Mouse (Mus musculus) C2C12 (cell line): Measurements from ENCODE around the gene Elmsan1.

Source experiments
- CTCF ChIP-seq: IDR thresholded peaks from one replicate; pipeline ENCODE4 v1.5.1; 2011; ENCODE audit not compliant: control insufficient read depth, insufficient read depth, insufficient read length
- MAX ChIP-seq: IDR thresholded peaks from one replicate; pipeline ENCODE4 v1.6.1; 2011; ENCODE audit warnings: mild to moderate bottlenecking, control low read depth

- TF ChIP-seq CTCF (no peak), MAX (no peak)
Observed at GRCm38 (mm10) chr12:84178652-84179445, 39.8 kb downstream of the Elmsan1 start.
